Mouse (Mus musculus): Measurements from ENCODE around the gene Fbxw7. TPM values are rescaled to one million over a fixed set of nuclear protein-coding genes. Genes with fewer than 3 reads are reported as not detected.

Gene Fbxw7
- polyA plus RNA-seq, 1 experiment from 2014 or later = 15.5 TPM

GRCm38 (mm10) chr3:84944933-84945332 lies 129.9 kb downstream of the Fbxw7 start:
- H3K27me3 ChIP-seq (ENCODE audit: control insufficient read depth, insufficient read depth, low read length) = no peaks in the 10 kb centered on the region
- ATAC-seq (ENCODE audit: low FRiP score) (no peak), DNase-seq (ENCODE audit: low spot score, missing footprints) (no peak)
- H3K4me2 ChIP-seq = no peak overlapping the region
- H3K4me3 ChIP-seq (ENCODE audit: low read depth, low read length) = no peak overlapping the region
- H3K27ac ChIP-seq (ENCODE audit: low read depth, low read length) = no peak overlapping the region
- 94% methylated on average over 3 of the region's 3 CpGs for WGBS
- no peaks in the 10 kb centered on the region for H3K4me1 ChIP-seq (ENCODE audit: control insufficient read depth, insufficient read depth, low read length)
- H3K9me3 ChIP-seq (ENCODE audit: control insufficient read depth, low read length) = no peaks in the 10 kb centered on the region
- H3K36me3 ChIP-seq (ENCODE audit: control insufficient read depth, insufficient read depth, low read length) = no peaks in the 10 kb centered on the region
- no peak overlapping the region for H3K9ac ChIP-seq (ENCODE audit: low read length)

GRCm38 (mm10) chr3:84946381-84946780 lies 131.3 kb downstream of the Fbxw7 start:
- Histone ChIP-seq H3K4me1 (ENCODE audit: control insufficient read depth, insufficient read depth, low read length) (no peaks in the 10 kb centered on the region), H3K9ac (ENCODE audit: low read length) (no peak overlapping the region), H3K4me3 (ENCODE audit: low read depth, low read length) (no peak overlapping the region), H3K27ac (ENCODE audit: low read depth, low read length) (no peak overlapping the region), H3K36me3 (ENCODE audit: control insufficient read depth, insufficient read depth, low read length) (no peaks in the 10 kb centered on the region), H3K27me3 (ENCODE audit: control insufficient read depth, insufficient read depth, low read length) (no peaks in the 10 kb centered on the region), H3K9me3 (ENCODE audit: control insufficient read depth, low read length) (no peaks in the 10 kb centered on the region), H3K4me2 (no peak overlapping the region)
- WGBS = 92% methylated on average over 1 of the region's 1 CpGs
- no peak for ATAC-seq (ENCODE audit: low FRiP score)
- no peak for DNase-seq (ENCODE audit: low spot score, missing footprints)

GRCm38 (mm10) chr3:84949387-84949786 lies 134.3 kb downstream of the Fbxw7 start:
- no peak overlapping the region for H3K4me2 ChIP-seq
- H3K36me3 ChIP-seq (ENCODE audit: control insufficient read depth, insufficient read depth, low read length) = no peaks in the 10 kb centered on the region
- ATAC-seq (ENCODE audit: low FRiP score) (no peak), DNase-seq (ENCODE audit: low spot score, missing footprints) (no peak)
- H3K27ac ChIP-seq (ENCODE audit: low read depth, low read length) = no peak overlapping the region
- no peaks in the 10 kb centered on the region for H3K27me3 ChIP-seq (ENCODE audit: control insufficient read depth, insufficient read depth, low read length)
- H3K9me3 ChIP-seq (ENCODE audit: control insufficient read depth, low read length) = no peaks in the 10 kb centered on the region
- WGBS = 90% methylated on average over 4 of the region's 4 CpGs
- H3K4me1 ChIP-seq (ENCODE audit: control insufficient read depth, insufficient read depth, low read length) = peaks cover 2% of the 10 kb centered on the region; the same call in 1 of the 2 replicates
- no peak overlapping the region for H3K4me3 ChIP-seq (ENCODE audit: low read depth, low read length)
- H3K9ac ChIP-seq (ENCODE audit: low read length) = no peak overlapping the region

DNA sequence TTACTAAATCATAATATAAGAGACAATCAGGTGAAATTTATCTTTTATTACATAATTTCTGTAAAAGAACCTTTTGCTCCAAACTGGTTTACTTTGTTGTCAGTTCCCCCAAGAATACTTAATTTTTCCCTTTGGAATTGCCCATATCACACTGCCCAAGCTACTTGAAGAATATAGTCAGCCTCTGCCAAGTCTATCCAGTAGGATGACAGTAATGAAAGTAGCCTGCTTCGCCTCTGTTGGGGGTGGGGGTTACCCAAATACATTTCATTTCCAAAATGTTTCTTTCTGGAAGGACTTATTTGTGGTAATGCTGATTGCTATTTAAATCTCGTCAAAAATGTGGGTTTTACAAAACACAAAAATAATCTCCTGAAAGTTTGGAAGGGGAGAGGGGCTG lies 136.6 kb downstream of the Fbxw7 start:
- peak overlapping the region; percentile 80 for H3K27ac ChIP-seq (ENCODE audit: low read depth, low read length)
- no peaks in the 10 kb centered on the region for H3K36me3 ChIP-seq (ENCODE audit: control insufficient read depth, insufficient read depth, low read length)
- peak overlapping the region; percentile 47 for H3K4me3 ChIP-seq (ENCODE audit: low read depth, low read length)
- peak overlapping the region; percentile 71 for H3K4me2 ChIP-seq
- ATAC-seq (ENCODE audit: low FRiP score) = peak; percentile 69
- H3K4me1 ChIP-seq (ENCODE audit: control insufficient read depth, insufficient read depth, low read length) = peaks cover 2% of the 10 kb centered on the region; the same call in 1 of the 2 replicates
- peak overlapping the region; percentile 31; the same call in 1 of the 2 replicates for H3K9ac ChIP-seq (ENCODE audit: low read length)
- no peaks in the 10 kb centered on the region for H3K9me3 ChIP-seq (ENCODE audit: control insufficient read depth, low read length)
- H3K27me3 ChIP-seq (ENCODE audit: control insufficient read depth, insufficient read depth, low read length) = no peaks in the 10 kb centered on the region
- WGBS = 42% methylated on average over 2 of the region's 2 CpGs
- DNase-seq (ENCODE audit: low spot score, missing footprints) = no peak

- Histone ChIP-seq H3K9ac (ENCODE audit: low read length) (peak overlapping the region; percentile 68), H3K36me3 (ENCODE audit: control insufficient read depth, insufficient read depth, low read length) (no peaks in the 10 kb centered on the region), H3K9me3 (ENCODE audit: control insufficient read depth, low read length) (no peaks in the 10 kb centered on the region), H3K4me2 (peak overlapping the region; percentile 71), H3K4me3 (ENCODE audit: low read depth, low read length) (peak overlapping the region; percentile 47), H3K27ac (ENCODE audit: low read depth, low read length) (peak overlapping the region; percentile 80), H3K27me3 (ENCODE audit: control insufficient read depth, insufficient read depth, low read length) (no peaks in the 10 kb centered on the region), H3K4me1 (ENCODE audit: control insufficient read depth, insufficient read depth, low read length) (peaks cover 2% of the 10 kb centered on the region; the same call in 1 of the 2 replicates)
- ATAC-seq (ENCODE audit: low FRiP score) (peak; percentile 98), DNase-seq (ENCODE audit: low spot score, missing footprints) (peak; percentile 96)
- WGBS = 8% methylated on average over 13 of the region's 13 CpGs
These were observed 137.1 kb downstream of the Fbxw7 start for GRCm38 (mm10) chr3:84952135-84952534.

DNA sequence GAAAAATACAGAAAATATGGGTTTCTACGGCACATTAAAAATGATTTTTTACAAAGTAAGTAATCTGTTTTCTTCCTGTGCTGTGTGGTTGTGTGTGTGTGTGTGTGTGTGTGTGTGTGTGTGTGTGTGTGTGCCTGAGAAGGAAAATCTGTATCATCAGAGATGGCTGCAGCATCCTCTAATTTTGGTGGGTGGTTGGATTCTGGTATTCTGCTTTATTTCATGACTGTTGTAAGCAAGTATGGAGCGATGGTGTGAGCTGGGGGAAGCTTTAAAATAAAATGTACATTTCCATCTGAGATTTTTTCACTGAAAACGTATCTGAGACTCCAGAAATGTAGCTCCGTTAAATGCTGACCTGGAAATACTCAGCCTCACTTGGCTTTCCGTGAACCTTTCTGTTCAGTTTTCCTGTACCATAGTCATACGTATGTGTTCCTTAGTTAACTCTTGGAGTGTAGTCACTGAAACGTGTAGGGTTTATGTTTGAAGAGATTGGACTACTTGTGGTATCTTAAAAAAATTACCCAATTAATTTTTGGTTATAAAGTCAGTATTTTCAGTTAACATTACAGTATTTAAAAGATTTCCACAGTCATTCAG lies 137.6 kb downstream of the Fbxw7 start:
- Histone ChIP-seq H3K36me3 (ENCODE audit: control insufficient read depth, insufficient read depth, low read length) (no peaks in the 10 kb centered on the region), H3K9me3 (ENCODE audit: control insufficient read depth, low read length) (no peaks in the 10 kb centered on the region), H3K27me3 (ENCODE audit: control insufficient read depth, insufficient read depth, low read length) (no peaks in the 10 kb centered on the region), H3K4me3 (ENCODE audit: low read depth, low read length) (peak overlapping the region; percentile 47), H3K4me2 (peak overlapping the region; percentile 71), H3K27ac (ENCODE audit: low read depth, low read length) (peak overlapping the region; percentile 80), H3K4me1 (ENCODE audit: control insufficient read depth, insufficient read depth, low read length) (peaks cover 2% of the 10 kb centered on the region; the same call in 1 of the 2 replicates), H3K9ac (ENCODE audit: low read length) (peak overlapping the region; percentile 68)
- DNase-seq (ENCODE audit: low spot score, missing footprints) (no peak), ATAC-seq (ENCODE audit: low FRiP score) (no peak; the same call in 1 of the 2 replicates)
- 78% methylated on average over 7 of the region's 7 CpGs for WGBS

GRCm38 (mm10) chr3:84955011-84955775 lies 140.1 kb downstream of the Fbxw7 start:
- no peak overlapping the region for H3K4me3 ChIP-seq (ENCODE audit: low read depth, low read length)
- 75% methylated on average over 8 of the region's 8 CpGs for WGBS
- ATAC-seq (ENCODE audit: low FRiP score) = no peak
- no peaks in the 10 kb centered on the region for H3K36me3 ChIP-seq (ENCODE audit: control insufficient read depth, insufficient read depth, low read length)
- peaks cover 2% of the 10 kb centered on the region; the same call in 1 of the 2 replicates for H3K4me1 ChIP-seq (ENCODE audit: control insufficient read depth, insufficient read depth, low read length)
- no peaks in the 10 kb centered on the region for H3K9me3 ChIP-seq (ENCODE audit: control insufficient read depth, low read length)
- no peaks in the 10 kb centered on the region for H3K27me3 ChIP-seq (ENCODE audit: control insufficient read depth, insufficient read depth, low read length)
- no peak overlapping the region for H3K9ac ChIP-seq (ENCODE audit: low read length)
- H3K27ac ChIP-seq (ENCODE audit: low read depth, low read length) = no peak overlapping the region
- H3K4me2 ChIP-seq = no peak overlapping the region
- no peak for DNase-seq (ENCODE audit: low spot score, missing footprints)

GRCm38 (mm10) chr3:84955857-84956256 lies 140.8 kb downstream of the Fbxw7 start:
- Histone ChIP-seq H3K4me3 (ENCODE audit: low read depth, low read length) (no peak overlapping the region), H3K36me3 (ENCODE audit: control insufficient read depth, insufficient read depth, low read length) (no peaks in the 10 kb centered on the region; the same call in 1 of the 2 replicates), H3K4me2 (no peak overlapping the region), H3K4me1 (ENCODE audit: control insufficient read depth, insufficient read depth, low read length) (peaks cover 2% of the 10 kb centered on the region; the same call in 1 of the 2 replicates), H3K27ac (ENCODE audit: low read depth, low read length) (no peak overlapping the region), H3K9me3 (ENCODE audit: control insufficient read depth, low read length) (no peaks in the 10 kb centered on the region), H3K27me3 (ENCODE audit: control insufficient read depth, insufficient read depth, low read length) (no peaks in the 10 kb centered on the region), H3K9ac (ENCODE audit: low read length) (no peak overlapping the region)
- DNase-seq (ENCODE audit: low spot score, missing footprints) = peak; percentile 73
- WGBS = 66% methylated on average over 4 of the region's 4 CpGs
- ATAC-seq (ENCODE audit: low FRiP score) = no peak

GRCm38 (mm10) chr3:84965156-84965555 lies 150.1 kb downstream of the Fbxw7 start:
- DNase-seq (ENCODE audit: low spot score, missing footprints) (peak; percentile 77), ATAC-seq (ENCODE audit: low FRiP score) (no peak)
- H3K27ac ChIP-seq (ENCODE audit: low read depth, low read length) = no peak overlapping the region
- no peak overlapping the region for H3K9ac ChIP-seq (ENCODE audit: low read length)
- no peaks in the 10 kb centered on the region for H3K9me3 ChIP-seq (ENCODE audit: control insufficient read depth, low read length)
- no peak overlapping the region for H3K4me3 ChIP-seq (ENCODE audit: low read depth, low read length)
- H3K27me3 ChIP-seq (ENCODE audit: control insufficient read depth, insufficient read depth, low read length) = no peaks in the 10 kb centered on the region
- no peaks in the 10 kb centered on the region for H3K4me1 ChIP-seq (ENCODE audit: control insufficient read depth, insufficient read depth, low read length)
- WGBS = 93% methylated on average over 5 of the region's 5 CpGs
- H3K36me3 ChIP-seq (ENCODE audit: control insufficient read depth, insufficient read depth, low read length) = peaks cover 4% of the 10 kb centered on the region
- H3K4me2 ChIP-seq = no peak overlapping the region
